Mouse (Mus musculus): ENCODE measurements around the gene S100a4. TPM values are rescaled to one million over a fixed set of nuclear protein-coding genes. Genes with fewer than 3 reads are reported as not detected.

S100a4 gene
- polyA plus RNA-seq, 1 experiment = not detected

DNA sequence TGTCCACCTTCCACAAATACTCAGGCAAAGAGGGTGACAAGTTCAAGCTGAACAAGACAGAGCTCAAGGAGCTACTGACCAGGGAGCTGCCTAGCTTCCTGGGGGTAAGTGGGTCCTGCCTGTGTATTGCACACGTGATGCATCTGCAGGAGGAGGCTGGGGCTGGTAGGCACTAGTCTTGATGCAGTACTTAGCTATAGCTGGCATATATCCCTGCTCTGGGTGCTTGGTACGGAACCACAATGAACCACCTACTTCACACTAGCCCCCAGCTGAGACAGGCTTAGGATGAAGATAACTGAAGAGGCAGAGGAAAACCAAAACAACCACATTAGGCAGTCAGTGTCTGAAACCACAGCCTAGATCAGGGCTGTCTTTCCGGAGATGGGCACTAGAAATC lies 1.5 kb downstream of the S100a4 start:
- TF ChIP-seq TAL1 (IDR thresholded peaks at IDR 0.05; ENCODE audit: low read length) (no peak), GATA1 (IDR thresholded peaks at IDR 0.05; ENCODE audit: low read length) (no peak)
- no peaks in the 10 kb centered on the region for H3K27me3 ChIP-seq (ENCODE audit: control insufficient read depth)
- no peaks in the 10 kb centered on the region for H3K4me1 ChIP-seq (ENCODE audit: control insufficient read depth)
- H3K36me3 ChIP-seq (ENCODE audit: control insufficient read depth) = no peaks in the 10 kb centered on the region
- no peak overlapping the region for H3K4me3 ChIP-seq (replicated peaks)
- H3K9me3 ChIP-seq (ENCODE audit: control insufficient read depth, low read length) = no peaks in the 10 kb centered on the region

DNA sequence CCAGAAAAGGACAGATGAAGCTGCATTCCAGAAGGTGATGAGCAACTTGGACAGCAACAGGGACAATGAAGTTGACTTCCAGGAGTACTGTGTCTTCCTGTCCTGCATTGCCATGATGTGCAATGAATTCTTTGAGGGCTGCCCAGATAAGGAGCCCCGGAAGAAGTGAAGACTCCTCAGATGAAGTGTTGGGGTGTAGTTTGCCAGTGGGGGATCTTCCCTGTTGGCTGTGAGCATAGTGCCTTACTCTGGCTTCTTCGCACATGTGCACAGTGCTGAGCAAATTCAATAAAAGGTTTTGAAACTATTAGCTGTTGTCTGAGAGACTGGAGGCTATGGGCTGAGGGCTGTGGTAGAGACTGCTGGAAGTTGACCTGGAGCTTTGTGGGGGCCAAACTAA lies 2.2 kb downstream of the S100a4 start:
- no peaks in the 10 kb centered on the region for H3K9me3 ChIP-seq (ENCODE audit: control insufficient read depth, low read length)
- no peak overlapping the region for H3K4me3 ChIP-seq (replicated peaks)
- H3K36me3 ChIP-seq (ENCODE audit: control insufficient read depth) = no peaks in the 10 kb centered on the region
- no peak for TF ChIP-seq GATA1 (IDR thresholded peaks at IDR 0.05; ENCODE audit: low read length)
- no peak for TF ChIP-seq TAL1 (IDR thresholded peaks at IDR 0.05; ENCODE audit: low read length)
- H3K4me1 ChIP-seq (ENCODE audit: control insufficient read depth) = no peaks in the 10 kb centered on the region
- H3K27me3 ChIP-seq (ENCODE audit: control insufficient read depth) = no peaks in the 10 kb centered on the region

DNA sequence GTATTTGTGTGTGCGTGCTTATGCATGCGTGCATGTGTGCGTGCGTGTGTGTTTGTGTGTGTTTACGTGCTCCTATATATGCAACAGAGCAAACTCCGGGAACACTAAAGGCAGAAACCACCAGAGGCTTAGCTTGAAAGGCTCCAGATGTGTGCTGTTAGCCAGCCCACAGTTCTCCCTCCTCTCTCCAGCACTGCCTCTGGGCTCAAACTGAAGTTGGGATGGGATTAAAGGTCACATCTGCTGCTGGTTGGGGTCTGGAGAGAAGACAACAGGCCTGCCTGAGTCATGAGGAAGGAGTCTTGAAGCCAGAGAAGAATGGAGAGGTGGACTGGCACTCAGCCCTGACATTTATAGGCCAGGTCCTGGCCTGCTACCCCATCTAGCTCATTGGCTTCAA lies 2.6 kb downstream of the S100a4 start:
- Histone ChIP-seq H3K4me3 (replicated peaks) (no peak overlapping the region), H3K4me1 (ENCODE audit: control insufficient read depth) (no peaks in the 10 kb centered on the region), H3K9me3 (ENCODE audit: control insufficient read depth, low read length) (no peaks in the 10 kb centered on the region), H3K27me3 (ENCODE audit: control insufficient read depth) (no peaks in the 10 kb centered on the region), H3K36me3 (ENCODE audit: control insufficient read depth) (no peaks in the 10 kb centered on the region)
- no peak for TF ChIP-seq GATA1 (IDR thresholded peaks at IDR 0.05; ENCODE audit: low read length)
- no peak for TF ChIP-seq TAL1 (IDR thresholded peaks at IDR 0.05; ENCODE audit: low read length)

DNA sequence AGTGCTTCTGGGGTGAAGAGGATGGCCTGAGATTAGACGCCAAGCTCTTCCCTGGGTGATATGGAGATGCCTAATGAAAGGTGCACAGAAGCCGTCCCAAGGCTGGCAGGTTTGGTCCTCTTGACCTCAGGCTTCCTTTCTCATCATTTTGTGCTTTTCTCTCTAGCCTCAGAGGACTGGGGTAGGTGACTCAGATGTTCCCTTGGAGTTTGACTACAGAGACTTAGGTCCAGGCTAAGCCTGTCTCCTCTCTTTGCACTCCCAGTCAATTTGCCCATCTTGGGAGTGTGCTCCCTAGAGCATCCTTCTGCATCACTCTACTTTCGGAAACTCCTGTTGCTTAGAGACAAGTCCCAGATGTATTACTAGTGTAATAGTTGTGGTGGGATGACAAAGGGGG lies 3.8 kb downstream of the S100a4 start:
- Histone ChIP-seq H3K9me3 (ENCODE audit: control insufficient read depth, low read length) (no peaks in the 10 kb centered on the region), H3K36me3 (ENCODE audit: control insufficient read depth) (no peaks in the 10 kb centered on the region), H3K4me1 (ENCODE audit: control insufficient read depth) (no peaks in the 10 kb centered on the region), H3K4me3 (replicated peaks) (no peak overlapping the region), H3K27me3 (ENCODE audit: control insufficient read depth) (no peaks in the 10 kb centered on the region)
- TF ChIP-seq TAL1 (IDR thresholded peaks at IDR 0.05; ENCODE audit: low read length) (no peak), GATA1 (IDR thresholded peaks at IDR 0.05; ENCODE audit: low read length) (no peak)

DNA sequence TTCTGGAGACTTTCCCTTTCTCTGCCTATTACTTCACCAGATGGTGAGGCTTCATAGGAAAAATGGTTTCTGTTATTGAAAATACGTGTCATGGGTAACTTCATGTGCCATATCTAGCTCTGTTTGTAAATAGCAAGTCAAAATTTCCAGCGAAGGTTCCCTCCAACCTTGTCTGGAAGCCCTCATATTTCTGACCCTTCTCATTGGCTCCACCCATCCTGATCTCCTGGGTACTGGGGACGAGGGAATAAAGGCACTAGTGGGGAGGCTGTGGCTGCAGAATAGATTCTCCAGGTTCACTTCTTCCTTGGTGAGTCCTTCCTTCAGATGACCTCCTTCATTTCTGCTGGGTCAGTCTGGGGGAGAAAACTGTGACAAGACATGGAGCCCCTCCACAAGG lies 4.7 kb downstream of the S100a4 start, which contains the start of gene S100a5:
Gene S100a5, plus strand, starts transcription at position 301 of the 400 bp plus-strand sequence.
- H3K4me1 ChIP-seq (ENCODE audit: control insufficient read depth) = peaks cover 6% of the 10 kb centered on the region
- peaks cover 5% of the 10 kb centered on the region for H3K27me3 ChIP-seq (ENCODE audit: control insufficient read depth)
- no peaks in the 10 kb centered on the region for H3K36me3 ChIP-seq (ENCODE audit: control insufficient read depth)
- no peak for TF ChIP-seq GATA1 (IDR thresholded peaks at IDR 0.05; ENCODE audit: low read length)
- TF ChIP-seq TAL1 (IDR thresholded peaks at IDR 0.05; ENCODE audit: low read length) = no peak
- no peaks in the 10 kb centered on the region for H3K9me3 ChIP-seq (ENCODE audit: control insufficient read depth, low read length)
- H3K4me3 ChIP-seq (replicated peaks) = no peak within 1 kb of the TSS

DNA sequence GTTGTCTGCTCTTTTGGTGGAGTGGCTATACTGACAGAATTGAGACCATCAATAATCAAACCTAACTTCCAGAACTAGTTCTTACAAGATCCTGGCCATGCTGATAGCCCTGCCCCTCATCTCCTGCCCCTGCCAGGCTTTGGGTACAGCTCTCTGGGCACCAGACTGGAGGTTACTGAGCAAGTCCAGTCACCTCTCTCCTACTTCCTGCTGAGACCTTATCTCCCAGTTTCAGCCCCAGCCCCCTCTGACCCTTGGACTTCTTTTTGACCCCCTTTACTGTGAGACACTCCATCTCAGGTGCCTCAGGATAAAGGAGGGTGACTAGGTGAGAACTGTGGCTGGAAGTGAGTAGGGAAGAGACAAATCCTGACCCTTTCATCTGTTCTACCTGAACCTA lies 5.5 kb downstream of the S100a4 start:
- H3K4me1 ChIP-seq (ENCODE audit: control insufficient read depth) = peaks cover 7% of the 10 kb centered on the region

DNA sequence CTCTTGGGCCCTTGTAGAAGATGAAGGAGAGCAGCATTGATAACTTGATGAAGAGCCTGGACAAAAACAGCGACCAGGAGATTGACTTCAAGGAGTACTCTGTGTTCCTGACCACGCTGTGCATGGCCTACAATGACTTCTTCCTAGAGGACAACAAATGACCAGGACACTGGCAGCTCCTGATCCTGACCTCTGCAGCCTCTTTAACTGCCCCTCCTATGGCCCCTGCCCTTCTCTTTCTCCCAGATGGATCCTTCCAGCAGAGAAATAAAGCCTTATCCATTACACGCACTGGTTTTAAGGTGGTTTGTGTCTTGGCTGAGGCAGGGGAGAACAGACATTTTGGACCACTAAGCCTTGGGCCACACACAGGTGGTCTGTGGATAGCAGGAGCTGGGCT lies 7.9 kb downstream of the S100a4 start:
- TF ChIP-seq GATA1 (IDR thresholded peaks at IDR 0.05; ENCODE audit: low read length) (no peak), TAL1 (IDR thresholded peaks at IDR 0.05; ENCODE audit: low read length) (no peak)

More for the DNA sequence above, 5.5 kb downstream of the S100a4 start:
- no peak overlapping the region for H3K4me3 ChIP-seq (replicated peaks)
- no peaks in the 10 kb centered on the region for H3K36me3 ChIP-seq (ENCODE audit: control insufficient read depth)
- no peak for TF ChIP-seq GATA1 (IDR thresholded peaks at IDR 0.05; ENCODE audit: low read length)
- TF ChIP-seq TAL1 (IDR thresholded peaks at IDR 0.05; ENCODE audit: low read length) = no peak
- peaks cover 8% of the 10 kb centered on the region for H3K27me3 ChIP-seq (ENCODE audit: control insufficient read depth)
- no peaks in the 10 kb centered on the region for H3K9me3 ChIP-seq (ENCODE audit: control insufficient read depth, low read length)

DNA sequence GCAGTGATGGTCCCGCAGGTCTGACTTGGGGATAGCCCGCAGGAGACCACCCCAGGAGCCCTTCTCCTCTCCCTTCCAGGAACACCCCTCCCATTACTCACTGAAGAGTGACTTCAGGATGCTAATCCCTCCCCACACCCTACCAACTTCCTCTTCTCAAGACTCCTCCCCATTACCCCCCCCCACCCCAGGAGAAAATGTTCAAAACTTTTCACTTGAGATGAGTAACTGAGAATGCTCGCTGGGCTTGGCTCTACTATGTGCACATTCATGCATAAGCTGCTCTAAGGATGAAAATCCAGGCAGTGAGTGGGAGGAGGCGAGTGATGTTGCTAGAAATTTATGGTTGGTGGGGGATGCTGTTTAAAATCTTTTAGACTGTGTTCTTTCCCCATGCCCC lies 8.5 kb downstream of the S100a4 start:
- Histone ChIP-seq H3K9me3 (ENCODE audit: control insufficient read depth, low read length) (no peaks in the 10 kb centered on the region), H3K36me3 (ENCODE audit: control insufficient read depth) (no peaks in the 10 kb centered on the region), H3K4me3 (replicated peaks) (no peak overlapping the region), H3K27me3 (ENCODE audit: control insufficient read depth) (peaks cover 8% of the 10 kb centered on the region), H3K4me1 (ENCODE audit: control insufficient read depth) (peaks cover 7% of the 10 kb centered on the region)
- no peak for TF ChIP-seq GATA1 (IDR thresholded peaks at IDR 0.05; ENCODE audit: low read length)
- no peak for TF ChIP-seq TAL1 (IDR thresholded peaks at IDR 0.05; ENCODE audit: low read length)

More for the DNA sequence above, 7.9 kb downstream of the S100a4 start:
- Histone ChIP-seq H3K4me1 (ENCODE audit: control insufficient read depth) (peaks cover 7% of the 10 kb centered on the region), H3K9me3 (ENCODE audit: control insufficient read depth, low read length) (no peaks in the 10 kb centered on the region), H3K36me3 (ENCODE audit: control insufficient read depth) (no peaks in the 10 kb centered on the region), H3K27me3 (ENCODE audit: control insufficient read depth) (peaks cover 8% of the 10 kb centered on the region), H3K4me3 (replicated peaks) (no peak overlapping the region)

DNA sequence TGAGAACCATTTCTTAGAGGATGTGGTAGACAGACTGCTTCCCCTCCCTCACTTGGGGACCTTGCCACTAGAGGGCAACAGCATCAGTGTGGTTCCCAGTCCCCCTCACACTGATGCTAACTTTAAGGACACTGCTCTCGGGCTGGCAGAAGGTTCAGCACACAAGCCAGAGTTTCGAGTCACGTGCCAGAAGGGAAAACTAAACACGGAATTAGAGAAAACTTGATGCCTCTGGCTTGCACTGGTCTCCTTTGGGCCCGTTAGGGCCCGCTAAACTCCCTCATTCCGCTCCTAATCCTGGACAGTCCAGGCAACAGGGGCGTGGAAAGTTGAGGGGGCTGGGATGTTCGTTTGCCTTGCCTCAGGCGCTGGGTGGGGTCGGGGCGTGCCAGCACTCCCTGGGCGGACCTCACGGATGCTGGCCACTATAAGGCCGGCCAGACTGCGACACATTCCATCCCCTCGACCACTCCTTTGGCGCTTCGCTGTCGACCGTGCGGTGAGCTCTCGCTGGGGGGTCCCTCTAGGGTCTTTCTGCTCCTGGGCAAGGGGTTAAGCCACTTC lies 9.2 kb downstream of the S100a4 start, which contains the start of gene S100a6:
Gene S100a6, plus strand, starts transcription at position 155 of the 564 bp plus-strand sequence.
- no peaks in the 10 kb centered on the region for H3K9me3 ChIP-seq (ENCODE audit: control insufficient read depth, low read length)
- TF ChIP-seq TAL1 (IDR thresholded peaks at IDR 0.05; ENCODE audit: low read length) (no peak), GATA1 (IDR thresholded peaks at IDR 0.05; ENCODE audit: low read length) (no peak)
- peaks cover 7% of the 10 kb centered on the region for H3K4me1 ChIP-seq (ENCODE audit: control insufficient read depth)
- peaks cover 8% of the 10 kb centered on the region for H3K27me3 ChIP-seq (ENCODE audit: control insufficient read depth)
- no peaks in the 10 kb centered on the region for H3K36me3 ChIP-seq (ENCODE audit: control insufficient read depth)
- no peak within 1 kb of the TSS for H3K4me3 ChIP-seq (replicated peaks)
